Comparison of ENCODE assay signal across 8 mouse cellular contexts in genomic region chr15:59777307-59777871, GRCm38 (mm10).
A peak's percentile ranks its signal among the peaks of the same experiment; 100 is the strongest.
DNase-seq lines count a peak whose midpoint lies in the region; ATAC-seq and TF ChIP-seq lines count a peak whose summit lies in the region.

No protein-coding gene starts in this region.

- 75% methylated on average over 13 of the region's 13 CpGs for WGBS in hindbrain, embryonic 15.5 days
- WGBS in hindbrain, embryonic 12.5 days = 85% methylated on average over 13 of the region's 13 CpGs

- H3K27ac ChIP-seq in hindbrain, embryonic 15.5 days (replicated peaks) = no peak overlapping the region
- no peak overlapping the region for H3K27ac ChIP-seq in hindbrain, embryonic 12.5 days
- H3K27ac ChIP-seq in layer of hippocampus, adult 2 months = no peak overlapping the region

- peak; percentile 77 for DNase-seq in adrenal gland, adult 8-10 months
- DNase-seq in heart, adult 9 months (ENCODE audit: low spot score in 2 of 2) = peak; percentile 95
- peak; percentile 9 to 25 for DNase-seq in layer of hippocampus, adult 2 months (ENCODE audit: low spot score in 2 of 2)
- peak; percentile 86 for DNase-seq in ovary, adult 18-20 months (ENCODE audit: low spot score)
- DNase-seq in yolk sac, embryonic 10.5 days (ENCODE audit: low spot score) = no peak
- DNase-seq in neural tube, embryonic 10.5 days (ENCODE audit: extremely low spot score, low spot score) = no peak

- H3K9ac ChIP-seq in hindbrain, embryonic 15.5 days = no peak overlapping the region
- no peak overlapping the region for H3K9ac ChIP-seq in hindbrain, embryonic 12.5 days

- H3K27me3 ChIP-seq in hindbrain, embryonic 15.5 days = no peaks in the 10 kb centered on the region
- no peaks in the 10 kb centered on the region for H3K27me3 ChIP-seq in hindbrain, embryonic 12.5 days

- peak; percentile 48; the same call in 1 of the 2 replicates for ATAC-seq in hindbrain, embryonic 15.5 days (ENCODE audit: low FRiP score, low read depth)
- no peak for ATAC-seq in hindbrain, embryonic 12.5 days (ENCODE audit: low FRiP score)

- no peaks in the 10 kb centered on the region for H3K36me3 ChIP-seq in hindbrain, embryonic 15.5 days
- no peaks in the 10 kb centered on the region for H3K36me3 ChIP-seq in hindbrain, embryonic 12.5 days

- H3K4me1 ChIP-seq in hindbrain, embryonic 15.5 days (replicated peaks) = no peaks in the 10 kb centered on the region
- no peaks in the 10 kb centered on the region for H3K4me1 ChIP-seq in hindbrain, embryonic 12.5 days

- no peaks in the 10 kb centered on the region for H3K9me3 ChIP-seq in hindbrain, embryonic 15.5 days
- no peaks in the 10 kb centered on the region for H3K9me3 ChIP-seq in hindbrain, embryonic 12.5 days (replicated peaks)

- H3K4me2 ChIP-seq in hindbrain, embryonic 15.5 days = no peak overlapping the region
- H3K4me2 ChIP-seq in hindbrain, embryonic 12.5 days (replicated peaks) = no peak overlapping the region

- H3K4me3 ChIP-seq in hindbrain, embryonic 15.5 days = no peak overlapping the region
- no peak overlapping the region for H3K4me3 ChIP-seq in hindbrain, embryonic 12.5 days
- no peak overlapping the region for H3K4me3 ChIP-seq in layer of hippocampus, adult 2 months

- TF ChIP-seq CTCF in layer of hippocampus, adult 2 months (conservative IDR thresholded peaks at IDR 0.05) = no peak

Comparison
In these comparisons a context has a peak if more than half of its experiments do, and no peak if none do; other contexts are left out.
1. DNase-seq: peak in adrenal gland, adult 8-10 months (single experiment), heart, adult 9 months (2 of 2), layer of hippocampus, adult 2 months (2 of 2) and ovary, adult 18-20 months (single experiment); none in yolk sac, embryonic 10.5 days (single experiment) and neural tube, embryonic 10.5 days (single experiment).